Mouse (Mus musculus) stomach, embryonic 15.5 days (tissue): ENCODE measurements around the gene Olfr984. TPM values are rescaled to one million over a fixed set of nuclear protein-coding genes. Genes with fewer than 3 reads are reported as not detected.

Experiments used
- ATAC-seq: fragments of 200-750 bp; cut with Nextera tagmentation; 2 replicates; pipeline ENCODE4 v1.8.0; 2017; ENCODE audit warnings: low read depth, moderate number of reproducible peaks, moderate TSS enrichment; ENCODE audit not compliant: insufficient read depth, low FRiP score
- H3K27ac ChIP-seq: fragments of 300-500 bp; sonication (generic); 2 replicates; pipeline ENCODE4 v1.5.1; 2015; ENCODE audit warnings: mild to moderate bottlenecking, inconsistent platforms
- H3K27me3 ChIP-seq: fragments of 300-500 bp; sonication (generic); replicated peaks from 2 replicates; pipeline ENCODE4 v1.6.1; 2015; ENCODE audit warnings: inconsistent platforms
- H3K36me3 ChIP-seq: fragments of 300-500 bp; sonication (generic); 2 replicates; pipeline ENCODE4 v1.6.1; 2015; ENCODE audit warnings: inconsistent platforms
- H3K4me1 ChIP-seq: fragments of 300-500 bp; sonication (generic); 2 replicates; pipeline ENCODE4 v1.6.1; 2015; ENCODE audit warnings: inconsistent platforms
- H3K4me2 ChIP-seq: fragments of 300-500 bp; sonication (generic); 2 replicates; pipeline ENCODE4 v1.6.1; 2015; ENCODE audit warnings: mild to moderate bottlenecking, inconsistent platforms
- H3K4me3 ChIP-seq: fragments of 300-500 bp; sonication (generic); replicated peaks from 2 replicates; pipeline ENCODE4 v1.5.1; 2015; ENCODE audit warnings: inconsistent platforms
- H3K9ac ChIP-seq: fragments of 300-500 bp; sonication (generic); 2 replicates; pipeline ENCODE4 v1.6.1; 2015; ENCODE audit warnings: inconsistent platforms
- H3K9me3 ChIP-seq: fragments of 300-500 bp; sonication (generic); 2 replicates; pipeline ENCODE4 v1.6.1; 2016; ENCODE audit warnings: inconsistent platforms
- WGBS: fragments of 180-500 bp; shearing (Covaris S2); methylation state at CpG from one replicate; pipeline ENCODE4 v1.1.7; 2015; 5-methylcytosine and 5-hydroxymethylcytosine counted together
- polyA plus RNA-seq: library from polyadenylated mRNA; unstranded; fragments of >200 nt; fragmentation: Nextera tagmentation; extraction: Ambion mirVana; gene quantifications from 2 replicates; pipeline ENCODE4 v1.2.1, GENCODE M21; 2015

Gene Olfr984
- not detected in 2 replicates for polyA plus RNA-seq

DNA sequence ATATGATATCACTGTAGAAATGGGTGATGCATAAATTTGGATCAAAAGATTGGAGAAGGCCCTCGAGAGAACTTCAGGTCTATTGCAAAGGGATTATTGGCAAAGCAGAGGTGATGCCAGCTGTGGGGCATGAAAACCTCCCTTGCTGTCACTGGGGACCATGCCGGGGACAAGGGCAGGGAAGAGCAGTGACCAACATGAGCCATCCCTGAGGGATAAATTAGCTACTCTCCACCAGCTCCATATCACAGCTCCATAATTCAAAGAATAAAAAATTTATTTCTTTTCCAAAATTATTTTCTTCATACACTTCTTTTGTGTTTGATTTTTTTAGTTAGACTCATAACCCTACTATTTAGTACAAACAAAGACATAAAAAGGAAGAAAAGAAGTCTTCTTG lies at the start of gene Olfr984:
Olfr984 (minus strand) TSS at position 101 of the 400 bp plus-strand sequence.
- H3K9me3 ChIP-seq, result no peaks in the 10 kb centered on the region
- H3K9ac ChIP-seq, result no peak within 1 kb of the TSS
- no peak within 1 kb of the TSS for H3K4me3 ChIP-seq
- H3K4me1 ChIP-seq, result 0 out of 2 replicates have a peak, but pooled peaks cover 6% of the 10 kb centered on the region
- H3K4me2 ChIP-seq, result no peak within 1 kb of the TSS
- WGBS, result 83% methylated on average over 2 of the region's 2 CpGs
- no peak within 1 kb of the TSS for H3K27ac ChIP-seq
- no peaks in the 10 kb centered on the region for H3K27me3 ChIP-seq
- H3K36me3 ChIP-seq, result no peaks in the 10 kb centered on the region
- ATAC-seq, result no peak

DNA sequence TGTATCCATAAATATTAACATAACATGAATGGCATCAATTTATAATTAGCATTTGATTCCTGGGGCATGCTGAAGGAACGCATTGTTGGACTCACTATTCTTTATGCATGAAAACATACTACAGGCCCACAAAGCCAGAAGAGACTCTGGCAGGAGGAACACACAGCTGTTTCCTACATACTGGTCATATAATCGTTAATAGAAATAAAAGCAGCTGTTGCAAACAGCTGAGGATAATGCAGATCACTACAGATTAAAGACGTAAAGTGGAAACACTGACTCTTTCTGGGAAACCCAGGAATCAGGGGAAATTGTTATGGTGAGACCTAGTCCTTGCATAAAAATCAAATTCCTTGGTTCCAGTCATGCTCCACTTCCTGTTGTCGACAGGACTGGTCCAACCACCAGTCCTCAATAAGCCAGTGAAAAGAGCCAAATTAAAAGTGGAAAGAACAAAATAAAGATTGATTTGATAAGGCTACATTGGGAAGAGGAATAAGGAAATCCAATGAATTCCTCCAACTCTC lies 41.2 kb upstream of the Olfr984 start:
- H3K9ac ChIP-seq, result no peak overlapping the region
- H3K4me2 ChIP-seq, result no peak overlapping the region
- H3K27me3 ChIP-seq, result no peaks in the 10 kb centered on the region
- WGBS, result 66% methylated on average over 4 of the region's 4 CpGs
- H3K27ac ChIP-seq, result no peak overlapping the region
- no peaks in the 10 kb centered on the region for H3K36me3 ChIP-seq
- H3K4me1 ChIP-seq, result no peaks in the 10 kb centered on the region
- H3K4me3 ChIP-seq, result no peak overlapping the region
- H3K9me3 ChIP-seq, result no peaks in the 10 kb centered on the region
- ATAC-seq, result no peak

DNA sequence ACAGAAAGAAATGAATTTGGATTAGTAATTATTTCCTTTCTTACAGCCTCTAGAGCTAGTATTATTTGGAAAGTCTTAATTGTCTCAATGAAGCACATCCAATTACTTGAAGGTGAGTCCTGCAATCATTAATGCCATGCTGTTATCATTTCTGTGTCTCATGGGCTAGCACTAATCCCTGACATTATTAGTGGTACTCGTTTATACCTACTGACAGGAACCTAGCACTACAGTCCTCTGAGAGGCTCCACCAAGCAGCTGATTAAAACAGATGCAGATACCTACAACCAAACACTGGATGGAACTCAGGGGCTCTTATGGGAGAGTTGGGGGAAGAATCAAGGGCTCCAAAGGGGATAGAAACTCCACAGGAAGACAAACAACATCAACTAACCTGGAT lies 27.5 kb upstream of the Olfr984 start:
- Histone ChIP-seq H3K27ac (no peak overlapping the region), H3K4me3 (no peak overlapping the region), H3K27me3 (no peaks in the 10 kb centered on the region), H3K4me1 (no peaks in the 10 kb centered on the region), H3K36me3 (no peaks in the 10 kb centered on the region), H3K4me2 (no peak overlapping the region), H3K9me3 (no peaks in the 10 kb centered on the region), H3K9ac (no peak overlapping the region)
- ATAC-seq, result no peak
- 69% methylated on average over 1 of the region's 1 CpGs for WGBS

DNA sequence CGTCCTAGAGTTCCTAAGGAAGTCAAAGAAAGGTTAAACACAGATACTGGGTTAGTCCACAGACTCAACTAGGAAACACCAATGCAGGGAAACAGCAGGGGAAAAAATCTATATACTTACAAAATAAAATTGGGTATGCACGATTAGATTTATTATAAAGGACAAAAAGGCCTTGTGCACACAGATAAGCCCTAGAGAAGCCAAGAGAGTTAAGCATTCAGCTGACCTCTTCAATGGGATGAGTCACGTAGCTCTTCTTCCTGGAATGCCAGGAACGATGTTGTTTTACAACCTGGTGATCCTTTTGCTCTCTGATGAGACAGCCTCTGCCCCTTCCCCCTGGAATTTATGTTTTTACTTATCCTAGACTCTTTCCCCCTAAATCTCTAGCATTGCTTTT lies 25.5 kb upstream of the Olfr984 start:
- Histone ChIP-seq H3K27me3 (no peaks in the 10 kb centered on the region), H3K4me2 (no peak overlapping the region), H3K4me1 (no peaks in the 10 kb centered on the region), H3K9ac (no peak overlapping the region), H3K4me3 (no peak overlapping the region), H3K27ac (no peak overlapping the region), H3K9me3 (no peaks in the 10 kb centered on the region), H3K36me3 (no peaks in the 10 kb centered on the region)
- no peak for ATAC-seq
- 55% methylated on average over 4 of the region's 4 CpGs for WGBS

DNA sequence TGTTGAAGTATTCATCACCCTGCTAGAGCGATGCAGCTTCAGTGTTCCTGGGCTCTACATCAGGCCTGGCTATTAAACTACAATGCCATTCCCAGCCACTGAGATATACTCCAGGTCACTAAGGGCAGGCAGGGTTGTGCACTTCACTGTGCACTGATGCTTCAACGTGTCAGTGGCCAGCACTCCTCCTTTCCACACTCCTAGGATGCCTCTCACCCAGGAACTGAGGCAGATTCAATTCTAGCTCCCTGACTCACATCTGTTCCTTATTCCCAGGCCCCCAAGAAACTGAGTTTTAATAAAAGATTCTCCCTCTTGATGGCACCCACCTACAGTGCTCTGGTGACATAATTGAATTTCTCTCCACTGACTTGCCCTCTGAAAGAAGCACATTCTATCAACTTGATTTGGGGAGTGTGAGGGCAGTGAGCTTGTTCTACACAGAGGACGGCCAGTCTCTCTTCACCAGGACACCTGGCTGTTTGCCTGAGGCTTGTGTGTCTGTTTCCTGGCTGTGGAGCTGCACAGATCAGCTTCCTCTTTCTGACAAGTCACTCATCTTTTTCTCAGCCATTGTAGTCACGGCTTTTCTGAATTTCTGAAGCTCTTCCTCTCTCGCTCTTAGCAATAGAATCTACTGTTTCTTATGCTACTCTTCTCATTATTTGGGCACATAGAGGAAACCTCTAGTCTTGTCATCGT lies 23.1 kb upstream of the Olfr984 start:
- Histone ChIP-seq H3K9me3 (no peaks in the 10 kb centered on the region), H3K36me3 (no peaks in the 10 kb centered on the region), H3K9ac (no peak overlapping the region), H3K4me2 (no peak overlapping the region), H3K27ac (no peak overlapping the region), H3K4me1 (no peaks in the 10 kb centered on the region), H3K4me3 (no peak overlapping the region), H3K27me3 (no peaks in the 10 kb centered on the region)
- 70% methylated on average over 6 of the region's 6 CpGs for WGBS
- no peak for ATAC-seq

DNA sequence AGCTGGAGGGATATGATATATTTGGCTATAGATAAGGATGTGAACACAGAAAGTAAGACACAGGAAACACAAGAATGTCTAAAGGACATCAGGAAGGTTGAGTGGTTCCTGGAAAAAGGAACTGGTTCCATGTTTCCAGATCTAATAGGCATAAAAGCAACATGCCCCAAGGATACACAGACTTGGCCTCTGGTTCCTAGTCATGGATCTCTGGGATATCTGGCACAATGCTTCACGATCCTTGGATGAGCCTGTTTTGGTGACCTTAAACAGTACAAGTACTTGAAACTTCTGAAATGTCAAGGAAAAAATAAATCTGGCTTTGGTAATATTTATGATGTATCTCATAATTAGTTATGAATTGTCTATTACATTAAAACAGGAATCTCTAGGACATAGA lies 16.6 kb upstream of the Olfr984 start:
- H3K4me2 ChIP-seq, result no peak overlapping the region
- ATAC-seq, result no peak
- no peak overlapping the region for H3K4me3 ChIP-seq
- H3K27me3 ChIP-seq, result no peaks in the 10 kb centered on the region
- no peak overlapping the region for H3K27ac ChIP-seq
- WGBS, result 83% methylated on average over 1 of the region's 1 CpGs
- no peaks in the 10 kb centered on the region for H3K4me1 ChIP-seq
- no peaks in the 10 kb centered on the region for H3K36me3 ChIP-seq
- H3K9ac ChIP-seq, result no peak overlapping the region
- no peaks in the 10 kb centered on the region for H3K9me3 ChIP-seq

DNA sequence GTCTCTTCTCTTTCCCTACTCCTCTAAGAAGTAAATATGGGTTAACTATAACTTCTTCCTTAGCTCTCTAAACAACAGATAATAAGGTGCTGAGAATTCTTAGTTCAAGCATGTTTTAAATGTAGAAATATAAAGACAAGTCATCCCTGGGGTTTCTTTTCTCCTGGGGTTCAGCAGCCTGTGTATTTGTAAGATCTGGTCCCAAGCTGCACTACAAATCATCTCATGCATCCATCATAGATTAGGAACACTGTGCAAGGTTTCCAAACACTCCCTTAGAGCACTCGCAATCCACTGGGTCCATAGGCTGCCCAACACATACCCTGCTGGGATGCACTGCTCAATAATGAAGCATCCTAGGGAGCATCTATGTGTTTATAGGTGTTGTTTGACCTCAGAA lies 16.1 kb upstream of the Olfr984 start, which contains the start of gene Olfr985:
Olfr985 (minus strand) TSS at position 101 of the 400 bp plus-strand sequence.
- no peaks in the 10 kb centered on the region for H3K36me3 ChIP-seq
- no peak within 1 kb of the TSS for H3K4me3 ChIP-seq
- no peaks in the 10 kb centered on the region for H3K27me3 ChIP-seq
- no peaks in the 10 kb centered on the region for H3K4me1 ChIP-seq
- no peak for ATAC-seq
- H3K9ac ChIP-seq, result no peak within 1 kb of the TSS
- 82% methylated on average over 1 of the region's 1 CpGs for whole genome bisulfite sequencing
- no peak within 1 kb of the TSS for H3K27ac ChIP-seq
- no peak within 1 kb of the TSS for H3K4me2 ChIP-seq
- H3K9me3 ChIP-seq, result no peaks in the 10 kb centered on the region

DNA sequence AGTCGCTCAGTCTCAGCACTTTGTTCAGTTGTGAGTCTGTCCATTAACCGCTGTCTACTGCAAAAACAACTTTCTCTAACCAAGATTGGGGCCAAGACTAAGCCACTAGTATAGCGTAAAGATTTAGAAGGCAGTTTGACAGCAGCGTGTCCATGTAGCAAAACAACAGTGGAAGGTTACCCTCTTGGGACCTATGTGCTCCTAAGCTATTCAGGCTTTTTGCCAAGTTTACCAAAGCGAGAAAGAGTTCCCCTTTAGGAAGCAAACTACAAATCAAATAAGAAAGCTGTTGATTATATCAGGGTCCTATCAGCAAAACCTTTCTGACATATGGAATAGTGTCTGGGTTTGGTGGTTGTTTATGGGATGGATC lies 3.3 kb upstream of the Olfr984 start:
- peak overlapping the region; percentile 51 for H3K27ac ChIP-seq
- H3K27me3 ChIP-seq, result no peaks in the 10 kb centered on the region
- 68% methylated on average over 5 of the region's 5 CpGs for WGBS
- no peak for ATAC-seq
- no peaks in the 10 kb centered on the region for H3K36me3 ChIP-seq
- H3K9me3 ChIP-seq, result no peaks in the 10 kb centered on the region
- H3K9ac ChIP-seq, result no peak overlapping the region
- H3K4me3 ChIP-seq, result no peak overlapping the region
- peak overlapping the region; percentile 13 for H3K4me2 ChIP-seq
- H3K4me1 ChIP-seq, result 0 out of 2 replicates have a peak, but pooled peaks cover 6% of the 10 kb centered on the region

DNA sequence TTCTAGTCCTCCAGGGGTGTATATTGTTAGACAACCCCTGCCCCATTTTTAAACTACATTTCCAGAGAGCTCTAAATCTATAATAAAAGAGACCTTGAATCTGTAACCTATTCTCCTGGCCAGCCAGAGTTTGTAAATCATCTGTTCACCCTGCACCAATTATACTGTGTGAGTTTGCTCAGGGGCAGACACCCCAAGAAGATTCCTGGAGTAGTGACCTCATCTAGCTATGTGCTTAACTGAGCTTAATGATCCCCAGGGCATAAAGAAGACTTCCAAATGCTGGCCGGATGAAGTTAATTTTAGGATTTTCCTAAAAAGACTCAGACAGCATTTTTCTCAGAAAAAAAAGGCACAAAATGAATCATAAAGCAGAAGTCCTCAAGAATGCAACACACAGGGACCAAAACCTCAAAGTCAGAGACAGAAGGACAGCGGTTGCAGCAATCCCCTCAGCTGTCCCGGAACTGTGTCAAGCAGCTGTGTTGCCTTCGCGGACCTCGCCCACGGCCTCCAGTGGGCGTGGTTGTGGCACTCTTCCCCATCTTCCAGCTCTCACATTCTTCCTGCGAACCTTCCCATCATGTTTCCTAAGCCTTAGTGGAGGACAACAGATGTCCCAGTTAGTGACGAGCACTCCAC lies 2.8 kb upstream of the Olfr984 start:
- Histone ChIP-seq H3K27ac (peak overlapping the region; percentile 51), H3K36me3 (no peaks in the 10 kb centered on the region), H3K27me3 (no peaks in the 10 kb centered on the region), H3K9ac (no peak overlapping the region), H3K9me3 (no peaks in the 10 kb centered on the region), H3K4me2 (peak overlapping the region; percentile 13), H3K4me1 (0 out of 2 replicates have a peak, but pooled peaks cover 6% of the 10 kb centered on the region), H3K4me3 (no peak overlapping the region)
- 37% methylated on average over 10 of the region's 10 CpGs for WGBS
- ATAC-seq, result no peak

DNA sequence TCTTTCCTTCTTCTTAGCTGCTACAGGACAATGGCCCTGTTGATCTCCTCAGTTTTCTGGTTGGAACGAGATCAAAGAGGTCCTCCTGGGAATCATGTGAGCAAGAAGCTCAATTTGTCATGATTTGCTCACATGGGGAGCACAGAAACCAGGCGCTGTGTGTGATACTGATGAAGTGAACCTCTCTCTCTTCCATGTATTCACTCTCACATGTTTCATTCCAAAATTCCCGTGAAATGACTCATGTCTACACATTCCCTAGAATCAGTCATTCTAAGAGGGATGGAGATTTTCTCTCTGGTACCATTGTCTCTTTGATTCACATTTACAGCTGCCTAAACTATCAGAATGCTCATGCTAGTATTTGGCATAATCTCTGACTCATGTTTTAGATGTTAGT lies 19.2 kb downstream of the Olfr984 start:
- WGBS, result 69% methylated on average over 3 of the region's 3 CpGs
- ATAC-seq, result no peak
- H3K36me3 ChIP-seq, result no peaks in the 10 kb centered on the region

DNA sequence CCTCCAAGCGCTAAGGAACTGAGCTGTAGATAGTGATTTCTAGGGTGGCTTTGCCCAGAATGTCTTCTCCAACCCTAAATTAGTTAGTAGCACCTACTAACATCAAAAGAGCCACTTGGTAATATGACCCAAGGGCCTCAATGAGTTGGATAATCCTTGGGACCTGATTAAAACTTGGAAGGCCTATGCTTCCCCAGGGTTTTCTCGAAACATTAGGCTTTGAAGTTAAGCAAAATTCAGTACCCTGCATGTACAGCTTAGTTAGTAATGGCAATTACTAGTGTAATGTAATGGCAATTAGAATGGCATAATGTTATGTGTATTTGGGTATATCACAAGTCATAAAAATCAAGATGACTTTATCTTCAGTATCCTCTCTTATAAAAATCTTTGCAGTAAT lies 20.5 kb downstream of the Olfr984 start, which contains the start of gene Olfr983:
Olfr983 (minus strand) TSS at position 101 of the 400 bp plus-strand sequence.
- Histone ChIP-seq H3K36me3 (no peaks in the 10 kb centered on the region), H3K4me2 (no peak within 1 kb of the TSS), H3K4me1 (no peaks in the 10 kb centered on the region), H3K9ac (no peak within 1 kb of the TSS), H3K4me3 (no peak within 1 kb of the TSS), H3K27me3 (no peaks in the 10 kb centered on the region), H3K27ac (no peak within 1 kb of the TSS), H3K9me3 (no peaks in the 10 kb centered on the region)
- WGBS, result 78% methylated on average over 2 of the region's 2 CpGs
- ATAC-seq, result no peak

More for the DNA sequence above, 19.2 kb downstream of the Olfr984 start:
- Histone ChIP-seq H3K27me3 (no peaks in the 10 kb centered on the region), H3K4me3 (no peak overlapping the region), H3K9me3 (no peaks in the 10 kb centered on the region), H3K9ac (no peak overlapping the region), H3K4me2 (no peak overlapping the region), H3K4me1 (no peaks in the 10 kb centered on the region), H3K27ac (no peak overlapping the region)

DNA sequence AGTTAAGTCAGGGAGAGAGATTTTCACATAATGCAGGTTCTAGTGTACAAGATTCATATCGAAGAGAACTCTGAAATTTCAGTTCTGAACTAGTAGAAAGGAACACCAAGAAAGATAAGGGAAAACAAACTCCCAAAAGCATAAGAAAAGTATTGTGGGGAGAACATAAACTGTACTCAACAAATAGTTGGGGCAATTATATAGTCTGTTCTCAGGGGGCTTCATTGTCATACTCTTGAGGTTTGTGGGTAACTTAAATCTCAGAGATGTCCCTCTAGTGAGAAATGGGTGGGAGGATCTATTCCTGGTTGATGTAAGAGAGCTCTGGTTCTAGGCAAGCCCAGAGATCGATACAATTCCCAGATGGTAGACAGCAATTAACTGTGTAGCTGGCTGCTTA lies 40.5 kb downstream of the Olfr984 start, which contains the start of gene Olfr982:
Olfr982 (plus strand) TSS at position 301 of the 400 bp plus-strand sequence.
- H3K27ac ChIP-seq, result no peak within 1 kb of the TSS
- no peak within 1 kb of the TSS for H3K9ac ChIP-seq
- H3K4me2 ChIP-seq, result no peak within 1 kb of the TSS
- H3K27me3 ChIP-seq, result no peaks in the 10 kb centered on the region
- H3K9me3 ChIP-seq, result no peaks in the 10 kb centered on the region
- H3K4me1 ChIP-seq, result no peaks in the 10 kb centered on the region
- no peak within 1 kb of the TSS for H3K4me3 ChIP-seq
- no peaks in the 10 kb centered on the region for H3K36me3 ChIP-seq
- ATAC-seq, result no peak
- WGBS, result 74% methylated on average over 2 of the region's 2 CpGs
